Mouse (Mus musculus) left cerebral cortex, adult 6 months (tissue): ENCODE results near the gene Setdb2. TPM values are rescaled to one million over a fixed set of nuclear protein-coding genes. Genes with fewer than 3 reads are reported as not detected.

Source experiments
- long read RNA-seq, 2 experiments: library from polyadenylated mRNA; unstranded; transcript quantifications; one replicate each; pipeline ENCODE4 v2.0.0; 2019 to 2020
- polyA plus RNA-seq: library from polyadenylated mRNA; unstranded; fragments of <200 nt; fragmentation: Nextera tagmentation; gene quantifications from 2 replicates; pipeline ENCODE4 v1.2.3, GENCODE M21; 2021

Gene Setdb2
- 2.8 and 3.8 TPM in 2 replicates for polyA plus RNA-seq
- long read RNA-seq, experiment 1, transcript Setdb2-205 (14 exons, 2,995 nt), result major isoform, 14 of 26 reads
- long read RNA-seq, experiment 1, partial matches to known transcripts, result 2 of 26 reads
- long read RNA-seq, experiment 1, other reads (novel, unspliced or antisense), result 9 of 26 reads
- long read RNA-seq, experiment 2, partial matches to known transcripts, result 4 of 8 reads
- long read RNA-seq, experiment 2, other reads (novel, unspliced or antisense), result 1 of 8 reads

GRCm38 (mm10) chr14:59440558-59441471 lies at the start of gene Setdb2, which contains the start of gene Cab39l:
Setdb2 (minus strand) TSS chr14:59440884.
Cab39l (plus strand) TSS chr14:59440972.

GRCm38 (mm10) chr14:59395281-59395680 lies 45.4 kb downstream of the Setdb2 start, which contains the start of gene Phf11c:
Phf11c (minus strand) TSS chr14:59395381.

GRCm38 (mm10) chr14:59365244-59365644 lies 75.4 kb downstream of the Setdb2 start, which contains the start of gene Phf11d:
Phf11d (minus strand) TSS chr14:59365470.

Other genes with a start within 250 kb of the Setdb2 start
- gene Rcbtb1, start 239.7 kb downstream of the Setdb2 start, polyA plus RNA-seq, result 12.0 and 14.8 TPM in 2 replicates
- gene Gm6904, start 180.7 kb downstream of the Setdb2 start, polyA plus RNA-seq, result not detected in 2 replicates
- 0.10 TPM in 1 of 2 replicates, not detected in the other for gene Phf11a, start 143.4 kb downstream of the Setdb2 start, polyA plus RNA-seq
- 0.65 and 0.82 TPM in 2 replicates for gene Phf11b, start 99.5 kb downstream of the Setdb2 start, polyA plus RNA-seq
- 0.51 and 0.98 TPM in 2 replicates for gene Phf11d, start 75.4 kb downstream of the Setdb2 start, polyA plus RNA-seq
- gene Phf11c, start 45.5 kb downstream of the Setdb2 start, polyA plus RNA-seq, result 0.06 and 0.08 TPM in 2 replicates
- gene Cab39l, start 88 bp upstream of the Setdb2 start, polyA plus RNA-seq, result 25.7 and 31.1 TPM in 2 replicates
- gene Cdadc1, start 157.1 kb upstream of the Setdb2 start, polyA plus RNA-seq, result 39.6 and 45.1 TPM in 2 replicates
- gene Shisa2, start 184.4 kb upstream of the Setdb2 start, polyA plus RNA-seq, result 0.92 and 3.4 TPM in 2 replicates